Mouse (Mus musculus) thymus, postnatal 25 days (tissue): ENCODE results near the gene Sergef.

Source experiments
- DNase-seq: peaks from one replicate; pipeline ENCODE4 v3.0.0; 2022

The Sergef gene

DNA sequence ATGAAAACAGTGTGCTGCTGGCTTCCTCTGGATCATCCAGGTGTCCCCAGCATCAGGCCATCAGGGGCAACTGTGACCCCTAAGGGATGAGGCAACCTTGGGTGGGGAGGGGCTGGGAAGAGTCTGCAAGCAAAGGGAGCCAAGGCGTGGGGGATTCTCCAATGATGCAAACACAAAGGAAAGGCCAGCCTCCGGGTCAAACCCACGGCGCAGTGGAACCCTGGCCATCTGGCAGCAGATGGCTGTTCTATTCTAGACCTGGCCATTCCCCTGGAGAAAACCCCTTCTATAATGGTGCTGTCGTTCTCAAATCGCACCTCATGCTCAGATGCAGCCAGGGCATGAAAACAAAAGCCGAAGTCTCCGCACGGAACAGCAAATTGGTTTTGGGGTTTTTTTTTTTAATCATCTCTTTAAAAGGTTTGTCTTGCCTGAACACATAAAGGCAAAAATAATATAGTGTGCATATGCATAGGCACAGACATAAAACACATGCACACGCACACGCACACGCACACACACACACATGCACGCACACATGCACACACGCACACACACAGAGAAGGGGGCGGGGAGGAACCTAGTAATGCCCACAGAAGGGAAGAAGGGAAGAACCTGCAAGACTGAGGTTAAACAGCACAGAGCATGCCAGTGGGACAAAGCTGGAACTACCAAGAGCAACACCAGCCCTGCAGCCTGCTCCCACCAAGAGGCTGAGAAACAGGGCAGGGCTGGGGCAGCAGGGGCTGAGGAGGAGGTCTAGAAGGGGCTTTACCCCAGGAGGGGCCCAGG is 66.6 kb downstream of the Sergef start:
- no peak for DNase-seq

DNA sequence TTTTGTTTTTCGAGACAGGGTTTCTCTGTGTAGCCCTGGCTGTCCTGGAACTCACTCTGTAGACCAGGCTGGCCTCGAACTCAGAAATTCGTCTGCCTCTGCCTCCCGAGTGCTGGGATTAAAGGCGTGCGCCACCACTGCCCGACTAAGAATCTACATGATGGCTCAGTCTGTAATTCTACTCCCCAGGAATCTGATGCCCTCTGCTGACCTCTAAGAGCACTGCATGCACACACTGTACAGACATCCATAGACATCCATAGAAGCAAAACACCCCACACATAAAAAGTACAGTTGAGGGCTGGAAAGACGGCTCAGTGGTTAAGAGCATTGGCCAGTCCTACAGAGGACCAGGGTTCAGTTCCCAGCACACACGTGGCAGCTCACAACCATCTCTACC is 70.1 kb downstream of the Sergef start:
- peak; percentile 63 for DNase-seq

DNA sequence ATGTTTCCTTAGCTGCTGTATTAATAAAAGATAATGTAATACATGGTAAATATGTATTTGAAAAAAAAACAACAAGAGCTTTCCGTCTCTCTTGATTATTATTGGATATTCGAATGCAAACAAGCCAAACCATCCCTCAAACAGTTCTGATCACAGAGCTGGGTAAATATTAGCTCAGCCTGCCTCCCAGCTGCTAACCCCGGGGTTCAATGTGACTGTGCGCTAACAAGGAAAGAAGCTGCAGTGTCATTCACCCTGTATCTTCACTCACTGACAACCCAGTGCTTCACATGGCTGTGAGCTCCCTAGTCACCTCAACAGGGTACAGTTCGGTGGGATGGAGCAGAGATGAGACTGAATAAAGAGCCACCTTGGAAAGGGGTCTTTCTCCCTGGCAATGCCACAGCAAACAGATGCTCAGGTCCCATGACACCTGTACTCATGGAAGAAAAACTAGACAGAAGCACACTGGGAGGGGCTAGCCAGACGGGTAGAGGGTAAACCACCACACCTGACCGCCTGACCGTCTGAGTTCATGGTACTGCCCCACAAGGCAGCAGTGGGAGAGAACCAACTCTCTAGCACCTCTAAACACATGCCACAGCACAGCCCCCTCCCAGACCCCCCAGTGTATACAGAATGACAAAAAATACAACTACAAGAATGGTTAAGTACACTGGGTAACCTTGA is 73.1 kb downstream of the Sergef start:
- no peak for DNase-seq

DNA sequence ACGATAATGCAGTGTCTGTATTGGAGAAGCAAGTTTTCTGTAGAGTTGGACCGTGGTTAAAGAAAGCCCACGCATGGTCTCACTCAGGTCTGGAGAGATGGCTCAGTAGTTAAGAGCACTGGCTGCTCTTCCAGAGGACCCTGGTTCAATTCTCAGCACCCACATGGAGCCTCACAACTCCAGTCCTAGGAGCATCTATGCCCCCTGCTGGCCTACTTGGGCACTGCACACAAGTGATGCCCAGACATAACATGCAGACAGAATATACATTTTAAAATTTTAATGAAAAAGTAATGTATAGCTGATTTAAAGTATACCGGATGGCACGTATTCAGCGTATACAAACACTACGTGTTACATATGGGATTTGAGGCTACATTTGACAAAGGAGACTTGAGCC is 74.2 kb downstream of the Sergef start:
- no peak for DNase-seq

DNA sequence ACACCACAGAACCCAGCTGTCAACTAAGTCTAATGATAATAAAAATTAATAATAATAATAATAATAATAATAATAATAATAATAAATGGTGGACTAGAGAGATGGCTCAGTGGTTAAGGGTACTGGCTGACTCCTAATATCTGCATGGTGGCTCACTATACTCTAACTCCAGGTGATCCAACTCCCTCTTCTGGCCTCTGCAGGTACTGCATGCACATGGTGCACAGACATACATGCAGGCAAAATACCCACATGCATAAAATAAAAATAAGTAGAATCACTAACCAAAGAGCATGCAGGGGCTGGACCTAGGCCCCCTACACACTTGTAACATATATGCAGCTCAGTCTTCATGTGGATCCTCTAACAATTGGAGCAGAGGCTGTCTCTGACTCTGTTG is 75.8 kb downstream of the Sergef start:
- DNase-seq = no peak

DNA sequence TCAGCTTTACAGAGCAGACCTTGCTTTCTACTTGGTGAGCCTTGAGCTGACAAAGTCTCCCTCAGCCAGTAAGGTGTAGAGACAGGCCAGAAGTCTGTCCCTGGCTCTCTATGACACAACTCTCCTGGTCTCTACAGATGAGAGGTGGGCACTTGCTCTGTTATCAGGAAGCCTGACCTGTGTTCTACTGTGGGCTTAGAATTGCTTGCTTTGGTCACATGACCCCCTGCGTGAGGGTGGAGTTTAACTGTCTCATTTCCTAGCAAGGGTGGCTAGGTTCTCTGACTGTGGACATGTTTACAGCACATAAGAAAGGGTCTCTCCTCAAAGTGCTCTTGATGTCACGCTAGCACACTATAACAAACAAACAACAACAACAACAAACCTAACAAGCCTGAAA is 79.5 kb downstream of the Sergef start:
- DNase-seq = no peak

DNA sequence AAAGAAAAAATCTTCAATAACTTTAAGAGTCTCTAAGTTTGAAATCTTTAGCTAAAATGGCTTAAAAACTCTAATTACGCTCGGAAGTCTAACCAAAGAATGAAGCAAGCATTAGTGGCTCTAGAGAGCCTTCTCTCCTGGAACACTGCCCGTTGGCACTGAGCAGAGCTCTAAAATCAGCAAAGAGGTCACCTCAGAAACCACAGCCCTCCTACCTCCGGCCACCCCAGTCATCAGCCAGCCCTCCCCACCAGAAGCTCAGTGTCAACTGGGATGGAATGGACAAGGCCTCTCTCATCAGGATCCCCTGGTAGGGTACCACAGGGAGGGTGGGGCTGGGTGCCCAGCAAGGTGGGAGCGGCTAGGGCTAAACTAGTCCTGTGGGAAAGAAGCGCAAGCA is 80.0 kb downstream of the Sergef start:
- DNase-seq = no peak

DNA sequence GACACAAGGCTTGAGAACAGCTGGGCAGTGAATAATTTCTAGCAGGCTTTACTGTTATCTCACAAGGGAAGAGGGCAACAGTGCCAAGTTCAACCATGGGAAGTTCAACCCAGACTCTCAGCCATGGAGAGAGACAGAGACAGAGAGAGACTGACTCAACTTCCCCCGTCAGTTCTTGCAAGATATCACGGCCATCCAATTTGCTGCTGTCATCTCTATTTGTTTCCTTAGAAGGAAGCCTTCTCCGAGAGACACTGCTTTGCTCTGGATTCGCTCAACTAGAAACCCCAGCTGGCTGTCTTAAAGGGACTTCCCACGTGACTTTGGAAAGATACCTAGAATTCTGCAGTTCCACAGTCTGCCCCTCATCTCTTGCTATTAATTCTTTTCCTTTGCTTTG is 80.6 kb downstream of the Sergef start:
- no peak for DNase-seq

DNA sequence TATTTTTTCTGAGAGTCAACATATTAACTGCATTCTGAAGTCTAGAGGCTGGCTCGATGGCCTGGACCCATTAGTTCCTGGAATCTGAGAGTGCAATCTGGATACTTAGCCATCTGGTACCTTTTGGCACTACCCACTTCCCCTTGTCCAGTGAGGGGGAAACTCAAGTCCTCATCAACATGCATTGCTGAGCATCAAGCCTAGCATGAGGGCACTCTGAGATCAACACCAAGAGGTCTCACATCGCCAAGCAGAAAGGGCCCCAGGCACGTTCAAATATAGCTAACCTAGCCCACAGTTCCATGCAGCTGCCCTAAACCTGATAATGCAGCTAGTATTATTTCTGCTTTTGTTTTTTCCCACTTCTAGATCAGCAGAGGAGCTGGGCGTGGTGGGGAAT is 81.6 kb downstream of the Sergef start:
- DNase-seq = no peak

DNA sequence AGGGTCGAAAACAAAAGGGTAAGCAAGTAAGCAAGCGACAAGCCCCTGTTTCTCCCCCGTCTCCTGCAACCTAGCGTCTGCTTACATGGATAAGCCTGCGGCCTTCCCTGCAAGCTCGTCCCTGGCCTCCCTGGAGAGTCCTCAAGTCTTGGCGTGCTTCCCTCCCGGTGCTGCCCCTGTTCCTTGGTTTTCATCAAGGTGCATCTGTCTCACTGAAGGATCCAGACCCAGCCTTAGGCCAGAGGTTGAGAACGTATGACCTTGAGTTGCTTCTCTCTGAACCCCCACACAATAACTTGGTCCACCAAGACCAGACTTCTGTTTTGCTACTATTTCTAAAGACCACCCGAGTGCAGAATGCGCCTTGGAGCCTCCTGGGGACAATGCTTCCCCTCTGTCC is 82.2 kb downstream of the Sergef start:
- no peak for DNase-seq

DNA sequence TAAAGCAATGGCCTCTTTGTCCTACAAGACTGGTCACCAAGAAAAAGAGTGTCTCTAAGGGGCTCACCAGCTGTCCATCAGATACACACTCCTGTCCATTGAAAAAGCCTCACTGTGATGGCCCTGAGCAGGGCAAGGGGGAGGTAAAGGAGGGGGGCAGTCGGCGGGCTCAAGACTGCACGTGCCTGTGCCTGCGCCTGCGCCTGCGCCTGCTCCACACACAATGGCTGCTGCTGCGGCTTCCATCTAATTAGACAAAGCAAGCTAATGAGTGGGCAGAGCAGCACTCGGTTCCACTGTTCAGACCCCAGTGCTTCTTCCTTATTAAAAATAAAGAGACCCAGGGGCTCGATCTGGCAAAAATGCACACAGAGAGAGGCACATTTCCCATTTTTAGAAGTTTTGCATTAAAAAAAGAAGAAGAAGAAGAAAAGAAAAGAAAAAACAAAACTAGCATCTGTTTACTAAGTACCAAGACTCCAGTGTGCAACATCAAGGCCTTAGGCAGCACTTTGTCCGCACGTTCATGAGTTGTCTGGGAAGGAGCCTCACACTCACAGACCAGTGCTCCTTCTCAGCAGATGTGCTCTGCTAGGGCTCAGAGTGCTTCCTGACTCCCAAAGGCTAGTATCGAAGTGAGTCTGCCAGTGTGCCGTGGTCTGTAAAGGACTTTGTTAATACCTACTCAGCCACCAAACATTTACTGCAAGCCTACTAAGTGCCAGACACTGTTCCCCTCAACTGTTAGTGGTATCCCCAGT is 83.1 kb downstream of the Sergef start:
- DNase-seq = no peak

DNA sequence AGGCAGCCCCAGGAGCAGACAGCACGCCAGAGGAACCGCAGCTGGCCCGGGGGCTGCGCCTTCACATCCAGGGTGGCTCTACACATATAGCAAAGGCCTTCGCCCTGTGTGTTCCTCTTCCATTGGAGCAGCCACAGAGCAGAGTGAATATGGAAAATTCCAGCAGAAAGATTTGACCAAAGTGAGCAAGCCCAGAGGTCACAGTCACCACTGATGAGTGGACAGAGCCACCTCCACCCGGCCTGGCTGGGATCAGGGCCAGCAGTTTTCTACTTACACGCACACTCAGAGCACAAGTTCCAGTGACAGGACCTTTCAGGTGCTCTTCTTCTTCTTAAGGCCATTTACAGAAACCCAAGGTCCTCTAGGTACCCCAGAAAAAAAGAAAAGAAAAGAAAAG is 83.9 kb downstream of the Sergef start:
- DNase-seq = no peak

DNA sequence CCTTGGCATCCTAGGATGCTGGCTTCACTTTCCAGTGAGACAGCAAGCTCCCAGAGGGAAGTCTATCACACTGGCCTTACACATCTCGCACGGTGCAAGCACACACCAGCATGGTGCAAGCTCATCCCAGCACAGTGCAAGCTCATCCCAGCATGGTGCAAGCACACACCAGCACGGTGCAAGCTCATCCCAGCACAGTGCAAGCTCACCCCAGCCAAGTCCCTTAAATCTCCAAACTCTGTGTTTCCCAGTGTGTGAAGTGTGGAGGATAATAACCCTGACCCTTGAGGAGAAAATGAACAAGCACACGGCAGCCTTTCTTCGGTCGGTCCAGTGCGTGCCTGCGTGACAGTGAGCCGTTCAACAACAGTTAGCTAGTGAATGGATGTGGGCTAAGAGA is 84.8 kb downstream of the Sergef start:
- DNase-seq = no peak

DNA sequence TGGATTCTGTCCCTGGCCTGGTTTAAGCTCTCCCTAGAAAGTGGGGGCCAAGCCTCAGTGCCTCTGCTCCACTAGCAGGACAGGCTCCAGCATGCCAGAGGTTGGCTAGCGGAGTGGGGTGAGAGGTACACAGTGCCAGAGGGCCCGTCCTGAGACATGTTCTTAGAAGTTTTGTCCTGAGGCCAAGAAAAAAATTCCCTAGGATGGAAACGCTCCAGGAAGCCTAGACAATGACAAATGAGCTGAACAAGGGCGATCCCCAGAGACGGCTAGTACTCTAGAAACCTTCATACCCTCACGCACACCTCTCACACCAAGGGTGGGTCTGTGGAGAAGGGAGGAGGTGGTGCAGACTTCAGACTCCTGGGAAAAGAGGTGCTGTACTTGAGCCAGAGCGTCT is 85.6 kb downstream of the Sergef start:
- no peak for DNase-seq

DNA sequence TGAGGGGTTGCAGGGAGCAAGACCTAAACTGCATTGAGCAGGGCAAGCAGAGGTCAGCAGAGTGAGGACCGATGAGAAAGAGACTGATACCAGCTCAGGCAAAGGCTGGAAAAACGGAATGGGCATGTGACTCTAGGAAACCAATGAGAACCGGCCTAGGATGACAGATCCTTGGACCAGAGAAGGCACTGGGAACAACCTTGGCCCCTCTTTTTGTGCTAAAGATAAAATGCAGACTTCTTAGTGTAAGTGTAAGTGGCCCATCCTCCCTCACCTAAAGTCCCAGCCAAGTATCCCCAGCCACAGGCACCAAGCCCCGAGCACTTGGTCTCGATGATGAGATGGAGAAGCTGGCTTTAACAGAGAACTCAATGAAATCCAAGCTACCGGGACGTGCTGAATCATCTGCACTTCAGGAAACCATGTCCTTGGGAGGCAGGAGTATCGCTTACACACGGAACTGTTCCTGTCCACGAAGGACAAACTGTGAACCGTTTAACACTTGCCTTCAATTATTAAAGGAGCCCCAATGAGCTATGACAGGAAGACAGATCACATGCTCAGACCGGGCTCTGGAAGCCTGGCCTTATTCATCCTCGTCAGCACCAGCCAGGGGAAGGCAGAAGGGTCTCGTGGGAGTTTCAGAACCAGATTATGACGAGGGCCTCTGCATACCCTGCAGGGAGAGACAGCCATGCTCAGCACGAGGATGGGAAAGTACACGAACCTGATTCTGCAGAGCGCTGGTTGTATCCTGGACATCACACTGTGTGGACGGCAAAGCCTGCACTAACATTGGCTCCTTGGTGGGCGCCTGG is 87.5 kb downstream of the Sergef start:
- DNase-seq = no peak

DNA sequence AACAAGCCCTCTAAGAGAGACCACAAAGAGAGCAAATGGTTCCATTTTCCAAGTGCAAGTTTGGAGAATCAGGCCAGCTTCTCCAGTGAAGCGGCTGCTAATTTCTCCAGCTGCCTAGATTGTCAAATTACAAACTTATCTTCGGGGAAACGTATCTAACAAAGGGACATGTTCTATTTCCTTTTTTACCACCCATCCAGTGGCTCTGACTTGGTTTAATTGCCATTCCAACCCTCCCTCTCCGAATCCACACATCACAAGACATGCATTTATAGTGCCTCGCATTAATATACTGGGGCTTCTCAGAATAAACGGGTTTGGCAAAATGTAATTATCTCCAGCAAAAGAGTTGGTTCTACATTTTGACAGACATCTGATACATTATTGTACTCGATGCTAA is 88.4 kb downstream of the Sergef start:
- no peak for DNase-seq

DNA sequence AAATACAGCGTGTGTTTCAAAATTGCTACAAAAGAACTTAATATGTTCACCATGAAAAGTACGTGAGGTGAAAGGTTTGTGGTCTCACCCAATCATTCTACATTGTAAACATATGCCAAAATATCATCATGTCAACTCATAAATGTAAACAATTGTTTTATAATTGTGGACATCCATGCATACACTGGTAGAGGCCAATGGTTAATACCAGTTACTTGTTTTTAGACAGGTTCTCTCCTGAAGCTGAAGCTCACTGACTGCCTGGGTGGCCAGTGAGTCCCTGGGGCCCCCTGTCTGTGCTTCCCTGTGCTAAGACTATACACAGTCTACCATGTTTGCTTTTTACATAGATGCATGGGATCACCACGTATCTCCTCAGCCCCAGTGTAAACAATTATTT is 91.5 kb downstream of the Sergef start:
- DNase-seq = no peak

DNA sequence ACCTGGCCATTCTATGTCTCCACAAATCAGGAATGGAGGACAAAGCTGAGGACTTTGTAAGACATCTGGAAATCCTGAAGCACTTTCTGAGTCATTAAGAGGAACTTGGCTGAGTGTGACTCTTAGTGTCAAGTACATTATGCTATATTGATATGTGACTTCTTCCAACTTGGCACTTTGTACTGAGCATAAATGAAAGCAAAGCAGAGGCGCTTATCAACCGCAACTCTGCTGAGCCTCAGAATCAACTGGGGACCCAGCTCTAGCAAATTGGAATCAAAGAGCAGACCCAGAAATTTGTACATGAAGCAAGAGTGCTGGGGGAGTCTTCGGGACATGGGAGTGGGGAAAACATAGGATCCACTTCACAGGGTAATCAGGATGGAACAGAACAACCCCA is 92.0 kb downstream of the Sergef start:
- DNase-seq = no peak

DNA sequence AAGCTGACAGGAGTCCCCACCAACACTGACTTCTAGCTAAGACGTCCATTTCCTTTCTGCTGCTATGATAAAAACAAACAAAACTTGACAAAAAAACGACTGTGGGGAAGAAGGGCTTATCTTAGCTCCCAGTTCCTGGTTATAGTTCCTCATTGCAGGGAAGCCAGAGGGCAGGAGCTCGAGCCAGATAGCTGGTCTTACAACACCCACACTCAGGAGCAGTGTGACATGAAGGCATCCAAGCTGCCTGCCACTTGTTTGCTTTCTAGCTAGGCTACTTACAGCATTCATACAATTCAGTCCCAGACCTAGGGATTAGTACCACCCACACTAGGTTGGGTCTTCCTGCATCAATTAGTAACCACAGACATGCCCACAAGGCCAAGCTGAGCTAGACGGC is 93.1 kb downstream of the Sergef start:
- no peak for DNase-seq

DNA sequence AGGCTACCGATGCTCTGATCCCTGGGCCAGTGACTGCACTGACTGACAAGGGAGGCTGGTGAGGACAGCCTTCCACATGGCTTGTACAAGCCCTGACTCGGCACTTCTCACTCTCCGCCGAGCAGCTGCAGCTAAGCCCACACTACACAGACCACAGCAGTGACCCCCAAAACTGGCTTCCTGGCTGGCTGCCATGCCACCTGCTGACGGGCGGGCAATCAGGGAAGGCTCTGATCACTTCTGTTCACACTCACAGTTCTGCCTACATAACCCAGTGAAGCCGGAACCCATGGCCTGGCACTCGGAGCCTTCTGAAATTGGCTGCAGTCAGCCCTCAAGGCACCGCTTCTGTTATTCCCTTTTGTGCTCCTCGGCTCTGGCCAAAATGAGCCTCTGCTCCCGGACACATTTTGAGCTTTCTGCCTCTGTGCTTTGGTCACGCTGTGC is 95.4 kb downstream of the Sergef start:
- peak; percentile 40 for DNase-seq

DNA sequence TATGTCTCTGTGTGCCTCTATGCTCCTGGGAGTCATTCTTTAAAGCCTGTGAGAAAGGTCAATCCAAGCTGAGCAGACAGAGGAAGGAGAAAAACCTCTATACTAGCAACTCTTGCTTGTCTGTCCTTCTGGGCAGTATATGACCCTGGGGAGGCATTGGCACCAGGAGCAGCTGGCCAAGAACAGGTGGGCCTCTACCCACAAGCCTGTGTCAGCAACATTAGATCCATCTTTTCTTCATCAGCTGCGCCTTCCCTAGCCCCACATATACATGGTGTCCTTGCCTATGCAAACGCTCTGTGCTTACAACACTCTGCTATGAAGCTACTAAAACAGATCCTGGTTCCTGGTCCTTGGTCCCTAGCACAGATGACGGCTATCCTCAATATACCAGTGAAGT is 97.5 kb downstream of the Sergef start:
- DNase-seq = no peak

DNA sequence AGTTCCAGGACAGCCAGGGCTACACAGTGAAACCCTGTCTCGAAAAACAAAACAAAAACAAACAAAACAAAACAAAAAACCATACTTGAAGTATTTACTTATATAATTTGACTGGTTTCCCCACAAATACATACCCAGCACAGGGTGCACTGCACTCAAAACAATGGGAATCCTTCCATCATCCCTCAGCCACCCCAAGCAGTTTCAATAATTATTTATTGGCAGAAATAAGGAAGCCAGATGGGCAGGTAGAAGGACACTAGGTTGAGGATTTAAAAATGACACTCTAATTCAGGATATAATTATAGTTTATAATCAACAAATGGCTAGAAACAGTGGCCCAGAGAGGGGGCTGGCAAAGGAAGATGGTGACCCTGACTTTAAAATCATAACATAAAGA is 99.0 kb downstream of the Sergef start:
- DNase-seq = no peak

DNA sequence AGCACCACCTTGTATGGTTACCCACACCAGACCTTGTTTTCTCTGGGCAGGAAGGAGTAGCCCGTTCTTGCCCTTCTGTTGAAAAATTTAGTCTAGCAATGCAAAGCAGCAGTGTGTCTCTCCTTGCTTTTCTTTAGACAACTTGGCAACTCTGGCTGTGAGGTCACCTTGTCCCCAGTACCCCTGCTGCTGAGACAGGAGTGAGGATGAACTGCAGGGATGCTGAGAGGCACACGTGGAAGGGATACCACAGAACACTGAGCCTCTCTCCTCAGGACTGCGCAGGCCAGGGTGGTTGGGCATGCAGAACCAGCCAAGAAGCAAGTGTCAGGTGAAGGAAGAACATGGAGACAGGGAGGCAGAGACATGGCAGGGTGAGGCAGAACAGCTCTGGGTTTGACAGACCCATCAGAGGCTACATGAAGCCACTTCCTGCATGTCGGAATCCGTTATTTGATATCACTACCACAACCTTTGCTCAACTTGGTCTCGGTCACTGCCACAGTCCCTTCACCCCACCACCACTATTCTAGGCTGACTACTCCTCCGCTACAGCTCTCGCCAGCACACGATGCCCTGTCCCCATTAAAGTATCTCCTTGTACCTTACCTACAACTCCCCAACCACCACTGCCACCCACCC is 103.0 kb downstream of the Sergef start:
- no peak for DNase-seq
